Mouse (Mus musculus): ENCODE measurements at regions not wholly inside any gene's neighbourhood (a gene's known extent, or its start where the extent isn't known, plus 50 kb on each side); places are given as distances from the start of the nearest gene placed in this dataset.

DNA sequence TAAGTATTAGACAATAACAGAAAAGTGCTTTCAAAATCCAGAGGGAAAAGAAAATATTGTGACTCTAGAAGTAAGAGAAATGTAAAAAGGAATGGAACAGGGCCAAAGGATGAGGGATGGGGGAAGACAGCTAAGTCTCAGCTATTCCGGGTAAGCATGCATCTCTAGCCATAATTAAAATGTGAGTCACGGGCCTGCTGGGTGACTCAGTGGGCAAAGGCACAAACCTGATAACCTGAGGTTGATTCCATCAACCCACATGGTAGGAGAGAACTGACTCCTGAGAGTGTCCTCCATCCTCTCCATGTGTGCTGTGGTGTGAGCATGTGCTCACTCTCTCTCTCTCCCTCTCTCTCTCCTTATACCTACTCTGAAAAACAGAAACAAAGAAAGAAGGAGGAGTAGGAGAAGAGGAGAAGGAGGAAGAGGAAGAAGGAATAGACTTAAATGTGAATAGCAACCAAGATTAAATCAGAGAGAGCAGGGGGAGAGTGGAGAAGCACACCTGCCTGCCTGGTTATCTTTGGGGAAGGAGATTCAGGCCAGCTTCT, 68.6 kb upstream of the Cited2 start:
- DNase-seq: no peak
- intact Hi-C loops (cut with DNase I): no loop called here

GRCm38 (mm10) chr10:17655459-17656051, 67.5 kb upstream of the Cited2 start:
- DNase-seq: no peak
- intact Hi-C loops (cut with DNase I): no loop called here

- DNase-seq: no peak
Observed at GRCm38 (mm10) chr10:17656305-17656704, 66.7 kb upstream of the Cited2 start.

DNA sequence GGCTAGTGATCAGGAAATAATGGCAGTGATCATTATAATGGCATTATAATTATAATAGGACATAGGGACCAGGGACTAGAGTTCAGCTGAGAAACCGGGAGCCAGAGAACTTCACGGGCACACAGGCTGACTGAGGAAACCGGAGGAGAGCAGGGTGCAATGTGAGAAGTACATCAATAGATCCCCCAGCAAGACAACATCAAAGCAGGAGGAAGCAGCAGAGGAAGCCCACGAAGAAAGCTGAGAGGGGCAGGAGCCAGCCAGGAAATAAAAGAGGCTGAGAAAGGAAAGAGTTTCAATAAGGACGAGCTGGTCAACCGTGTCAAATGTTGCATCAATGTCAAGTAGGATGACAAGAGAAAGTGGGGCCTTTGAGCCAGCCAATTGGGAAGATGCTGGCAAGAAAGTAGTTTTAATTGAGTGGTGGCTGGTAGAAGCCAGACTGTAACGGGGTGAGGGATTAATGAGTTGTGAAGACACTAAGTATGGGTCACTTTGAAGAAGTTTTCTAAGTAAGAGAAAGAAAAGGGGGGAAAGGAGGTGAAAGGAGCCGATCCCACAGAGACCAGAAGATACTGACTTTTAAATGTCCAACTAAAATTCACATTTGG, 66.0 kb upstream of the Cited2 start:
- DNase-seq: no peak
- intact Hi-C loops (cut with DNase I): no loop called here

More at GRCm38 (mm10) chr10:17656305-17656704, 66.7 kb upstream of the Cited2 start:
- intact Hi-C loops (cut with DNase I): no loop called here

- DNase-seq: no peak
- intact Hi-C loops (cut with DNase I): no loop called here
Observed at GRCm38 (mm10) chr10:17659575-17659974, 63.4 kb upstream of the Cited2 start.

DNA sequence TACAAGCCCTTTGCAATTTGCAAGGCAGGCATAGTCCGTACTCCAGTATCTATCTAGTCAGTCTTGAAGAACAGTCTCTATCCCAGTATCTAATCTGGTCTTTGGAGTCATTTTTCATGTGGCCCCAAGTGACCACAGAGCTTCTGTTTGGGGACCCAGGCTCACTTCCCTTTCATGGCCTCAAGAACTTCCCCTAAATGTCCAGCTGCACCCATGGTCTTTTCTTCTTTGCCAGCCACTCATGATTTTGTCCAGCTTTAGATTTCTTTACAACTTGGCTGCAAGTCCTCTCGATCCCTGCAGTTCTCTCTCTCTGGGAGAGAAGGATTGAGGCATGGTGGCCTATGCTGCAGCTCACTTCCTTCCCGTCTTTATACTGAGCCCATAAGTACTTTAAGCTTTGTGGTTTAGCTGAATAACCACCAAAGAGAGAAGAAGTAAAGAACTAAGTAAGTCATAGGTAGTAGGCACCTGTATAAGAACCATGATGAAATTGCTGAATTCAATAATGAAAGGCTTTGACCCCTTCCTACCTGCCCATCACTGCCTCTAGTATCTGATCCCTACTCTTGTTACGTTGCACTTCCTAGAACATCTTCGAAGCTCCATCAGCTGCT, 62.1 kb upstream of the Cited2 start:
- no peak for DNase-seq
- intact Hi-C loops (cut with DNase I): no loop called here

DNA sequence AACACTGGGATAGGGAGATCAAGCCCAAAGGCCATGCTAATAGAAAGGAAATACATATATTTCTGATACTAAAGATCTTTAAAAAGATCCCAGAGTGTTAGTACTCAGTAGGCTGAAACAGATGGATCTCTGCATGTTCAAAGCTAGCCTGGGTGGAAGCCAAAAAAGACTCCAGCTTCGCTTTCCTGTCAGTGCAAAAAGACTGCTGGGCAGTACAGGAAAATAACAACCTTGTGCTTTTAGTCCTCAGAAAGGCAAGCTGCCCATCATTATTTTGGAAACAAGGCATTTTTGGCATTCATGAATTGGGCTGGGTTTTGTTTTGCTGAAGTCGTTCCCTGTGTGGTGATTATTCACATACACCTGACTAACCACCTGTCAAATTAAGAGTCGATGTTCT, 56.9 kb upstream of the Cited2 start:
- intact Hi-C loops (cut with DNase I): no loop called here
- DNase-seq: no peak

- no peak for DNase-seq
- intact Hi-C loops (cut with DNase I): no loop called here
Observed at GRCm38 (mm10) chr10:17669401-17669800, 53.6 kb upstream of the Cited2 start.
